8 mouse cellular contexts compared by ENCODE assay signal in the genomic region with DNA sequence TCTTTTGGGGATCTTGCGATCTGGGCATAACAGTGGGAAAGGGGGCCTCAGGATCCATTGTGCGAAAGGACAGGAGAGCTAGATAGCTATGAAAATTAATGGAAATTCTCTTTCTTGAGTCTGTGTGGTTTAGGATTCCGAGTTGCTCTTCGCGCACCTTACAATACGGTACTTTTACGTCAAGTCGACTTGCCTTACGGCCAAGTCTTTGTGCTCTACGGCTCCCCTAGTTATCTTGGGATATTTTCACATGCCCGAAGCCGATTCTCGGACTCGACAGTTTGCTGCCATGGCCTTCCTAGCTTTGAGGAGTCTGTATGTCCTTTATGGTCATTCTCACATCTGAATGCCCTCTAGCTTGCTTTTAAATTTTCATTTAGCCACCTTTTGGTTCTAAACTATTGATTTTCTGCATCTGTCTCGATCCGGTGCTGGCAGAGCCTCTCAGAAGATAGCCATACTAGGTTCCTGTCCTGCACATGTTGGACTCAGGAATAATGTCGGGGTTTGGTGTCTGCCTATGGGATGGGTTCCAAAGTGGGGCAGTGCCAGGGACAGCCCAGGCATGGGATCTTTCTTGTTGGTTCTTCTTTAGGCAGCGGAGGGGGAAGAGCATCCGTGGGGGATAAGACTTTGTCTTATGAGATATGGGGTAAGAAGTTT.
DNase-seq lines count a peak whose midpoint lies in the region; ATAC-seq and TF ChIP-seq lines count a peak whose summit lies in the region.

No protein-coding gene starts in this region.

- WGBS in embryonic facial prominence, embryonic 15.5 days = 45% methylated on average over 19 of the region's 19 CpGs
- WGBS in heart, embryonic 13.5 days = 40% methylated on average over 19 of the region's 19 CpGs
- WGBS in kidney, embryonic 16.5 days = 70% methylated on average over 19 of the region's 19 CpGs
- WGBS in liver, embryonic 13.5 days (ENCODE audit: insufficient replicate concordance) = 46% methylated on average over 19 of the region's 19 CpGs
- WGBS in neural tube, embryonic 11.5 days = 51% methylated on average over 19 of the region's 19 CpGs
- 19% methylated on average over 19 of the region's 19 CpGs for WGBS in thymus, adult 2 months

- H3K27me3 ChIP-seq in E14TG2a.4 (ENCODE audit: insufficient read depth, low read length) = no peaks in the 10 kb centered on the region
- no peaks in the 10 kb centered on the region for H3K27me3 ChIP-seq in embryonic facial prominence, embryonic 15.5 days
- no peaks in the 10 kb centered on the region for H3K27me3 ChIP-seq in heart, embryonic 13.5 days (replicated peaks)
- no peaks in the 10 kb centered on the region for H3K27me3 ChIP-seq in kidney, embryonic 16.5 days (ENCODE audit: insufficient read depth, low read length)
- no peaks in the 10 kb centered on the region for H3K27me3 ChIP-seq in liver, embryonic 13.5 days
- H3K27me3 ChIP-seq in neural tube, embryonic 11.5 days (ENCODE audit: control insufficient read depth, insufficient read depth, low read length) = no peaks in the 10 kb centered on the region
- H3K27me3 ChIP-seq in thymus, adult 2 months (ENCODE audit: control insufficient read depth, insufficient read depth, low read length) = no peaks in the 10 kb centered on the region

- H3K9ac ChIP-seq in embryonic facial prominence, embryonic 15.5 days = no peak overlapping the region
- H3K9ac ChIP-seq in heart, embryonic 13.5 days = peak overlapping the region; percentile 63
- peak overlapping the region; percentile 53 for H3K9ac ChIP-seq in kidney, embryonic 16.5 days (replicated peaks; ENCODE audit: low read length)
- no peak overlapping the region for H3K9ac ChIP-seq in liver, embryonic 13.5 days
- no peak overlapping the region; the same call in 1 of the 2 replicates for H3K9ac ChIP-seq in neural tube, embryonic 11.5 days (ENCODE audit: low read length)

- TF ChIP-seq CTCF in E14TG2a.4 (conservative IDR thresholded peaks at IDR 0.05; ENCODE audit: low read length) = no peak
- no peak for TF ChIP-seq CTCF in bone marrow macrophage, adult 2 months (IDR thresholded peaks at IDR 0.05; ENCODE audit: low read depth, low read length)
- no peak for TF ChIP-seq CTCF in thymus, adult 2 months (IDR thresholded peaks at IDR 0.05; ENCODE audit: borderline replicate concordance, control insufficient read depth, extremely low read depth, insufficient read depth, low read length, poor library complexity)

- H3K4me3 ChIP-seq in E14TG2a.4 (replicated peaks; ENCODE audit: low read length) = peak overlapping the region; percentile 60
- H3K4me3 ChIP-seq in bone marrow macrophage, adult 2 months (ENCODE audit: insufficient read depth, low read length) = peak overlapping the region; percentile 78
- peak overlapping the region; percentile 45 for H3K4me3 ChIP-seq in embryonic facial prominence, embryonic 15.5 days (replicated peaks)
- peak overlapping the region; percentile 50 for H3K4me3 ChIP-seq in heart, embryonic 13.5 days
- peak overlapping the region; percentile 48 for H3K4me3 ChIP-seq in kidney, embryonic 16.5 days (ENCODE audit: low read length)
- H3K4me3 ChIP-seq in liver, embryonic 13.5 days (replicated peaks) = peak overlapping the region; percentile 53
- H3K4me3 ChIP-seq in neural tube, embryonic 11.5 days (ENCODE audit: low read depth, low read length) = peak overlapping the region; percentile 31
- peak overlapping the region; percentile 79 for H3K4me3 ChIP-seq in thymus, adult 2 months (ENCODE audit: control insufficient read depth, insufficient read depth, low read length)

- peak overlapping the region; percentile 30; the same call in 1 of the 2 replicates for H3K27ac ChIP-seq in bone marrow macrophage, adult 2 months (ENCODE audit: insufficient read depth, low read depth, low read length)
- no peak overlapping the region for H3K27ac ChIP-seq in embryonic facial prominence, embryonic 15.5 days (replicated peaks)
- no peak overlapping the region for H3K27ac ChIP-seq in heart, embryonic 13.5 days (replicated peaks)
- H3K27ac ChIP-seq in kidney, embryonic 16.5 days (ENCODE audit: low read length) = no peak overlapping the region
- no peak overlapping the region for H3K27ac ChIP-seq in liver, embryonic 13.5 days
- H3K27ac ChIP-seq in neural tube, embryonic 11.5 days (ENCODE audit: low read depth, low read length) = no peak overlapping the region
- no peak overlapping the region for H3K27ac ChIP-seq in thymus, adult 2 months (ENCODE audit: control insufficient read depth, insufficient read depth, low read length)

- H3K4me2 ChIP-seq in embryonic facial prominence, embryonic 15.5 days (replicated peaks) = 0 out of 2 replicates have a peak overlapping the region, but pooled peaks have one; percentile 8
- H3K4me2 ChIP-seq in heart, embryonic 13.5 days = peak overlapping the region; percentile 55
- H3K4me2 ChIP-seq in kidney, embryonic 16.5 days (replicated peaks; ENCODE audit: low read depth, low read length) = peak overlapping the region; percentile 33
- H3K4me2 ChIP-seq in liver, embryonic 13.5 days = peak overlapping the region; percentile 48
- H3K4me2 ChIP-seq in neural tube, embryonic 11.5 days (ENCODE audit: low read depth) = peak overlapping the region; percentile 19

- DNase-seq in liver, embryonic 13.5 days = peak; percentile 32
- DNase-seq in neural tube, embryonic 11.5 days (ENCODE audit: low spot score) = peak; percentile 43
- DNase-seq in thymus, adult 2 months = peak; percentile 65

- no peaks in the 10 kb centered on the region for H3K36me3 ChIP-seq in E14TG2a.4 (ENCODE audit: insufficient read depth, low read length)
- H3K36me3 ChIP-seq in embryonic facial prominence, embryonic 15.5 days = no peaks in the 10 kb centered on the region
- no peaks in the 10 kb centered on the region for H3K36me3 ChIP-seq in heart, embryonic 13.5 days
- H3K36me3 ChIP-seq in kidney, embryonic 16.5 days (ENCODE audit: insufficient read depth, low read length) = no peaks in the 10 kb centered on the region
- H3K36me3 ChIP-seq in liver, embryonic 13.5 days = no peaks in the 10 kb centered on the region
- H3K36me3 ChIP-seq in neural tube, embryonic 11.5 days (ENCODE audit: control insufficient read depth, insufficient read depth, low read length) = no peaks in the 10 kb centered on the region
- H3K36me3 ChIP-seq in thymus, adult 2 months (ENCODE audit: control insufficient read depth, insufficient read depth, low read length) = no peaks in the 10 kb centered on the region

- H3K4me1 ChIP-seq in E14TG2a.4 (replicated peaks; ENCODE audit: low read depth, low read length) = no peaks in the 10 kb centered on the region
- peaks cover 2% of the 10 kb centered on the region; the same call in 1 of the 2 replicates for H3K4me1 ChIP-seq in bone marrow macrophage, adult 2 months (ENCODE audit: control insufficient read depth, insufficient read depth, low read length)
- H3K4me1 ChIP-seq in embryonic facial prominence, embryonic 15.5 days = no peaks in the 10 kb centered on the region
- H3K4me1 ChIP-seq in heart, embryonic 13.5 days = no peaks in the 10 kb centered on the region
- no peaks in the 10 kb centered on the region for H3K4me1 ChIP-seq in kidney, embryonic 16.5 days (ENCODE audit: insufficient read depth, low read length)
- no peaks in the 10 kb centered on the region for H3K4me1 ChIP-seq in liver, embryonic 13.5 days (replicated peaks)
- H3K4me1 ChIP-seq in neural tube, embryonic 11.5 days (ENCODE audit: control insufficient read depth, insufficient read depth, low read length) = no peaks in the 10 kb centered on the region
- H3K4me1 ChIP-seq in thymus, adult 2 months (replicated peaks; ENCODE audit: control insufficient read depth, insufficient read depth, low read length) = no peaks in the 10 kb centered on the region

- no peak for TF ChIP-seq POLR2A in bone marrow macrophage, adult 2 months (IDR thresholded peaks at IDR 0.05; ENCODE audit: borderline replicate concordance, low read depth, low read length)
- no peak for TF ChIP-seq POLR2A in thymus, adult 2 months (IDR thresholded peaks at IDR 0.05; ENCODE audit: control insufficient read depth, extremely low read depth, insufficient read depth, low read length, poor library complexity)

- ATAC-seq in embryonic facial prominence, embryonic 15.5 days (ENCODE audit: insufficient number of reproducible peaks, low FRiP score, low TSS enrichment, low read depth) = no peak
- no peak for ATAC-seq in heart, embryonic 13.5 days (ENCODE audit: extremely low read depth, insufficient number of reproducible peaks, low FRiP score, low TSS enrichment)
- ATAC-seq in kidney, embryonic 16.5 days (ENCODE audit: low FRiP score, low TSS enrichment) = no peak
- ATAC-seq in liver, embryonic 13.5 days (ENCODE audit: low read depth) = no peak
- no peak for ATAC-seq in neural tube, embryonic 11.5 days (ENCODE audit: insufficient read depth, low FRiP score, low TSS enrichment)

- no peaks in the 10 kb centered on the region for H3K9me3 ChIP-seq in E14TG2a.4 (ENCODE audit: low read length)
- H3K9me3 ChIP-seq in embryonic facial prominence, embryonic 15.5 days (replicated peaks) = no peaks in the 10 kb centered on the region
- no peaks in the 10 kb centered on the region for H3K9me3 ChIP-seq in heart, embryonic 13.5 days
- H3K9me3 ChIP-seq in kidney, embryonic 16.5 days (ENCODE audit: low read length) = no peaks in the 10 kb centered on the region
- H3K9me3 ChIP-seq in liver, embryonic 13.5 days (replicated peaks) = no peaks in the 10 kb centered on the region
- no peaks in the 10 kb centered on the region for H3K9me3 ChIP-seq in neural tube, embryonic 11.5 days (ENCODE audit: control insufficient read depth, low read length)

Comparison
In these comparisons a context has a peak if more than half of its experiments do, and no peak if none do; other contexts are left out.
1. H3K9ac ChIP-seq: peak in heart, embryonic 13.5 days (single experiment) and kidney, embryonic 16.5 days (single experiment); none in embryonic facial prominence, embryonic 15.5 days (single experiment), liver, embryonic 13.5 days (single experiment) and neural tube, embryonic 11.5 days (single experiment).
2. Peak in every context shown above with its lines, with median percentiles within 50 percentile points of each other: H3K4me3 ChIP-seq, H3K4me2 ChIP-seq and DNase-seq.